Mouse (Mus musculus): ENCODE data around the gene Sgcb.

The Sgcb gene

DNA sequence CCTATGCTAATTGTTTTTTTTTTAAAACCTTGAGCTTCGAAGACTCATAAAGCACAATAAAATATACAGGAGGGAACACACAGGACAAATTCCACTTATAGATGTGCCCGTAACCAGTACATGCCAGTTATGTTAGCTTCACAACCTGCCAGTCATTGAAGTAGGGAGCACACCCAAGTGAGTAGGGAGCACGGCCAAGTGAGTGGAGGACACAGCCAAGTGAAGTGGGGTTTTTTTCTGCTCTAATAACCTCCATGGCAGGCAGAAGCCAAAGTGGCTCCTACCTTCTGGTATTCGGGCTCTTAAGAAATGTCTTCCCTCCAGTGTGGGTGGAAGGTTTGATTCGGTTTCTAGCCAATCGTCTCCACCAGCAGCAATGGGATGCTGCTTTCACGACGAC, 34.3 kb downstream of the Sgcb start:
- no peak for TF ChIP-seq GATA4 (IDR thresholded peaks at IDR 0.05; ENCODE audit: insufficient replicate concordance, low read length)

DNA sequence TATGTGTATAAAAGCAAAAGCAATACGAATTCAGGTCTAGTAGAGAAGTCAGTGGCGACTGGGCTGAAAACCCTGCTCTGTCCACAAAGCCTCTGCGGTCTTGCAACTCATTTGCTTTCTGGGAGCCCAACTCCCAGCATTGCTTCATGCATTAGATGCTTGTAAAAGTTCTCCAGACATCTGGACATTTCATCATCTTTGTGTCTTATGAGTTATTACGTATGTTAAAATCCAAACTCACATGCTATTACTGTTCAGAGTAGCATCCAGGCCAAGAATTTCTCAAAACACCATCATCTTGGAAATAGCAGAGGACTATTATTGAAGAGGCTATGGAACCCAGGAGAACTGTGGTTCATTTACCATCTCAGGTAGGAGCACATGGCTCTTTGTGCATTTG, 36.5 kb downstream of the Sgcb start:
- TF ChIP-seq GATA4 (IDR thresholded peaks at IDR 0.05; ENCODE audit: insufficient replicate concordance, low read length), result no peak

- TF ChIP-seq GATA4 (IDR thresholded peaks at IDR 0.05; ENCODE audit: insufficient replicate concordance, low read length), result no peak
Measured at GRCm38 (mm10) chr5:73604964-73605363, 42.6 kb downstream of the Sgcb start.

- TF ChIP-seq GATA4 (IDR thresholded peaks at IDR 0.05; ENCODE audit: insufficient replicate concordance, low read length), result no peak
Measured at GRCm38 (mm10) chr5:73604542-73604941, 43.0 kb downstream of the Sgcb start.

DNA sequence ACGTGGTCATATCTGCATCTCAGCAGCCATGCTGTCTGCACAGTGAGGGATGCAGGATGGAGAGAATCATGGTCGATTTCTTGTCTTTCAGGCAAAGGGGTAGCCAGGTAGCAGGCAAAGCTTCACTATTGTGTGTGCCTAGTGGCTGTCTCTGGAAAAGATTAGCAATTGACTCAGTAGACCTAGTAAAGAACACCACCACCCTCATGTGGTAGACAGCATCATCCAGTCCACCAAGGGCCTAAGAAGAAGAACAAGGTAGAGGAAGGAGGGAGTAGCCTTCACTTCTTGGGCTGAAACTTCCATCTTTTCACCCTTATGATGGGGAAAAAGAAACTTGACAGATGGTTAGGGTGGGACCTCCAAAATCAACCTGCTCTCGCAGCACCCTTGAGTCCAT, 44.7 kb downstream of the Sgcb start:
- no peak for TF ChIP-seq GATA4 (IDR thresholded peaks at IDR 0.05; ENCODE audit: insufficient replicate concordance, low read length)

GRCm38 (mm10) chr5:73601361-73601763, 46.2 kb downstream of the Sgcb start:
- no peak for TF ChIP-seq GATA4 (IDR thresholded peaks at IDR 0.05; ENCODE audit: insufficient replicate concordance, low read length)

GRCm38 (mm10) chr5:73599991-73600390, 47.6 kb downstream of the Sgcb start:
- no peak for TF ChIP-seq GATA4 (IDR thresholded peaks at IDR 0.05; ENCODE audit: insufficient replicate concordance, low read length)

- TF ChIP-seq GATA4 (IDR thresholded peaks at IDR 0.05; ENCODE audit: insufficient replicate concordance, low read length), result no peak
Measured at GRCm38 (mm10) chr5:73598943-73599695, 48.5 kb downstream of the Sgcb start.

DNA sequence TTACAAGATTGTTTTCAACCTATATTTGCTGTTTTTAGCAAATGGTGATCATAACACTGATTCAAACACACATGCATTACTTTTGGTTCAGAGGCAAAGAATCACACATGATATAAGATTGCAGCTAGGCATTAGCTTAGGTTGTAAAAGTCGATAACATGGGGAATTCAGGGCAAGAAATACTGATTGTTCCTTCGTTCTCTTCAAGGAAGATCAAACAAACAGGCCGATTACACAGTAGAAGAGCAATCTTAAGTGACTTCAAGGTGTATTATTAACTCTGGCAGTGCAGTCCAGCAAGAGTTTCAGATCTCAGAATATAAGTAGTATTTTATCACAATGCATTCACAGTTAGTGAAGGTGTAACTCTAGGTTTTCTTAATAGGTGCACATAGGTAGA, 60.5 kb downstream of the Sgcb start:
- no peak for TF ChIP-seq GATA4 (IDR thresholded peaks at IDR 0.05; ENCODE audit: insufficient replicate concordance, low read length)

- TF ChIP-seq GATA4 (IDR thresholded peaks at IDR 0.05; ENCODE audit: insufficient replicate concordance, low read length), result no peak
Measured at GRCm38 (mm10) chr5:73586597-73586996, 61.0 kb downstream of the Sgcb start.

- TF ChIP-seq GATA4 (IDR thresholded peaks at IDR 0.05; ENCODE audit: insufficient replicate concordance, low read length), result no peak
Measured at GRCm38 (mm10) chr5:73585212-73586115, 62.1 kb downstream of the Sgcb start.

Data from liver, adult (tissue).